Mouse (Mus musculus): ENCODE measurements around the gene Trappc6a. TPM values are rescaled to one million over a fixed set of nuclear protein-coding genes. Genes with fewer than 3 reads are reported as not detected.

Gene Trappc6a
- polyA plus RNA-seq, 1 experiment: 23.5 TPM

DNA sequence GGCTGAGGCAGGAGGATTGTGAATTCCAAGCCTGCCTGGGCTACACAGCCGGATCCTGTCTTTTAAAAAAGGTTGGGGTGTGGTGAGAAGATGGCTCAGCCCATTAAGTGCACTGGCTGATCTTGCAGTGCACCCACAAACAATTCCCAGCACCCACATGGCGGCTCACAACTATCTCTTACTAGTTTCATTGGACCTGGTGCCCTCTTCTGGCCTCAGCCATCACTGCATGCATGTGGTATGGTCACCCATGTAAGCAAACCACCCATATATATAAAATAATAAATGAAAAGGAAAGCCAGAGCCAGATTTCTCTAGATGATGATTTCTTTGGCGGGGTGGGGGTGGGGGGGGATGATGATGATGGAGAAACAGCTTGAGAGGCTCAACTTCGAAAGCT is 56.3 kb downstream of the Trappc6a start:
- H3K9ac ChIP-seq (ENCODE audit: low read depth, poor library complexity, severe bottlenecking): no peak overlapping the region
- H3K4me3 ChIP-seq (ENCODE audit: low read depth, low read length): no peak overlapping the region
- no peaks in the 10 kb centered on the region for H3K9me3 ChIP-seq (replicated peaks; ENCODE audit: control insufficient read depth, insufficient read depth, low read length, poor library complexity, severe bottlenecking)
- H3K27me3 ChIP-seq (ENCODE audit: control insufficient read depth, insufficient read depth, low read length, poor library complexity, severe bottlenecking): no peaks in the 10 kb centered on the region
- H3K4me1 ChIP-seq (ENCODE audit: control insufficient read depth, insufficient read depth, low read length): peaks cover 8% of the 10 kb centered on the region
- H3K36me3 ChIP-seq (ENCODE audit: control insufficient read depth, insufficient read depth, low read length, poor library complexity, severe bottlenecking): peaks cover 5% of the 10 kb centered on the region; the same call in 1 of the 2 replicates
- H3K27ac ChIP-seq (ENCODE audit: insufficient read depth, low read length): no peak overlapping the region
- TF ChIP-seq POLR2A (IDR thresholded peaks at IDR 0.05; ENCODE audit: insufficient read depth, low read length): no peak
- TF ChIP-seq CTCF (IDR thresholded peaks at IDR 0.05; ENCODE audit: low read depth, low read length): peak; percentile 56

Other genes starting within 250 kb of the Trappc6a start
- gene Vasp, start 236.6 kb upstream of the Trappc6a start, polyA plus RNA-seq (2011; ENCODE audit: insufficient read depth, insufficient read length, low read depth, missing spikeins): 75.7 and 90.0 TPM in 2 replicates
- 5.7 and 6.1 TPM in 2 replicates for gene Ppm1n, start 228.3 kb upstream of the Trappc6a start, polyA plus RNA-seq (2011; ENCODE audit: insufficient read depth, insufficient read length, low read depth, missing spikeins)
- gene Rtn2, start 225.8 kb upstream of the Trappc6a start, polyA plus RNA-seq (2011; ENCODE audit: insufficient read depth, insufficient read length, low read depth, missing spikeins): 14.3 and 15.3 TPM in 2 replicates
- gene Fosb, start 198.3 kb upstream of the Trappc6a start, polyA plus RNA-seq (2011; ENCODE audit: insufficient read depth, insufficient read length, low read depth, missing spikeins): 0.68 and 1.1 TPM in 2 replicates
- gene Ercc1, start 163.6 kb upstream of the Trappc6a start, polyA plus RNA-seq (2011; ENCODE audit: insufficient read depth, insufficient read length, low read depth, missing spikeins): 38.1 and 43.7 TPM in 2 replicates
- 14.6 and 16.8 TPM in 2 replicates for gene Cd3eap, start 148.9 kb upstream of the Trappc6a start, polyA plus RNA-seq (2011; ENCODE audit: insufficient read depth, insufficient read length, low read depth, missing spikeins)
- gene Ppp1r13l, start 148.6 kb upstream of the Trappc6a start, polyA plus RNA-seq (2011; ENCODE audit: insufficient read depth, insufficient read length, low read depth, missing spikeins): 21.9 and 25.5 TPM in 2 replicates
- 22.6 and 28.5 TPM in 2 replicates for gene Ercc2, start 126.4 kb upstream of the Trappc6a start, polyA plus RNA-seq (2011; ENCODE audit: insufficient read depth, insufficient read length, low read depth, missing spikeins)
- gene Klc3, start 104.3 kb upstream of the Trappc6a start, polyA plus RNA-seq (2011; ENCODE audit: insufficient read depth, insufficient read length, low read depth, missing spikeins): 17.6 and 18.7 TPM in 2 replicates
- gene Ckm, start 103.6 kb upstream of the Trappc6a start, polyA plus RNA-seq (2011; ENCODE audit: insufficient read depth, insufficient read length, low read depth, missing spikeins): not detected in 2 replicates
- gene Mark4, start 49.6 kb upstream of the Trappc6a start, polyA plus RNA-seq (2011; ENCODE audit: insufficient read depth, insufficient read length, low read depth, missing spikeins): 33.1 and 33.3 TPM in 2 replicates
- 3.0 and 3.8 TPM in 2 replicates for gene Exoc3l2, start 45.1 kb upstream of the Trappc6a start, polyA plus RNA-seq (2011; ENCODE audit: insufficient read depth, insufficient read length, low read depth, missing spikeins)
- 5.7 and 6.9 TPM in 2 replicates for gene Bloc1s3, start within 50 bp of the Trappc6a start, polyA plus RNA-seq (2011; ENCODE audit: insufficient read depth, insufficient read length, low read depth, missing spikeins)
- 0.23 and 0.34 TPM in 2 replicates for gene Nkpd1, start 9.4 kb downstream of the Trappc6a start, polyA plus RNA-seq (2011; ENCODE audit: insufficient read depth, insufficient read length, low read depth, missing spikeins)
- gene Ppp1r37, start 54.7 kb downstream of the Trappc6a start, polyA plus RNA-seq (2011; ENCODE audit: insufficient read depth, insufficient read length, low read depth, missing spikeins): 16.1 and 19.1 TPM in 2 replicates
- 21.5 and 23.5 TPM in 2 replicates for gene Zfp296, start 68.9 kb downstream of the Trappc6a start, polyA plus RNA-seq (2011; ENCODE audit: insufficient read depth, insufficient read length, low read depth, missing spikeins)
- gene Gemin7, start 69.2 kb downstream of the Trappc6a start, polyA plus RNA-seq (2011; ENCODE audit: insufficient read depth, insufficient read length, low read depth, missing spikeins): 25.2 and 30.5 TPM in 2 replicates
- 52.3 and 57.4 TPM in 2 replicates for gene Clasrp, start 96.1 kb downstream of the Trappc6a start, polyA plus RNA-seq (2011; ENCODE audit: insufficient read depth, insufficient read length, low read depth, missing spikeins)
- gene Relb, start 121.0 kb downstream of the Trappc6a start, polyA plus RNA-seq (2011; ENCODE audit: insufficient read depth, insufficient read length, low read depth, missing spikeins): 11.7 and 11.9 TPM in 2 replicates
- gene Clptm1, start 156.6 kb downstream of the Trappc6a start, polyA plus RNA-seq (2011; ENCODE audit: insufficient read depth, insufficient read length, low read depth, missing spikeins): 49.6 and 52.7 TPM in 2 replicates
- gene Apoc2, start 169.5 kb downstream of the Trappc6a start, polyA plus RNA-seq (2011; ENCODE audit: insufficient read depth, insufficient read length, low read depth, missing spikeins): 1.2 TPM in 1 of 2 replicates, not detected in the other
- not detected in 2 replicates for gene Gm44805, start 173.0 kb downstream of the Trappc6a start, polyA plus RNA-seq (2011; ENCODE audit: insufficient read depth, insufficient read length, low read depth, missing spikeins)
- 1.1 TPM in 1 of 2 replicates, not detected in the other for gene Apoc4, start 173.1 kb downstream of the Trappc6a start, polyA plus RNA-seq (2011; ENCODE audit: insufficient read depth, insufficient read length, low read depth, missing spikeins)
- 93.2 and 95.8 TPM in 2 replicates for gene Apoc1, start 184.3 kb downstream of the Trappc6a start, polyA plus RNA-seq (2011; ENCODE audit: insufficient read depth, insufficient read length, low read depth, missing spikeins)
- gene Apoe, start 190.8 kb downstream of the Trappc6a start, polyA plus RNA-seq (2011; ENCODE audit: insufficient read depth, insufficient read length, low read depth, missing spikeins): 1,030 and 1,048 TPM in 2 replicates
- gene Tomm40, start 207.0 kb downstream of the Trappc6a start, polyA plus RNA-seq (2011; ENCODE audit: insufficient read depth, insufficient read length, low read depth, missing spikeins): 68.2 TPM in 2 replicates
- 86.7 and 97.9 TPM in 2 replicates for gene Nectin2, start 242.1 kb downstream of the Trappc6a start, polyA plus RNA-seq (2011; ENCODE audit: insufficient read depth, insufficient read length, low read depth, missing spikeins)